Mouse (Mus musculus): ENCODE data around the gene Anxa5.
A peak's percentile ranks its signal among the peaks of the same experiment; 100 is the strongest.

Anxa5 gene

GRCm38 (mm10) chr3:36488899-36489589, 13.3 kb upstream of the Anxa5 start:
- no peak for DNase-seq (ENCODE audit: low read depth, low spot score)

GRCm38 (mm10) chr3:36488367-36488766, 12.7 kb upstream of the Anxa5 start:
- no peak for DNase-seq (ENCODE audit: low read depth, low spot score)

- DNase-seq (ENCODE audit: low read depth, low spot score): no peak
Measured at GRCm38 (mm10) chr3:36486881-36487280, 11.2 kb upstream of the Anxa5 start.

GRCm38 (mm10) chr3:36486176-36486575, 10.5 kb upstream of the Anxa5 start:
- DNase-seq (ENCODE audit: low read depth, low spot score): no peak

- no peak for DNase-seq (ENCODE audit: low read depth, low spot score)
Measured at GRCm38 (mm10) chr3:36484292-36484691, 8.6 kb upstream of the Anxa5 start.

GRCm38 (mm10) chr3:36482940-36483339, 7.2 kb upstream of the Anxa5 start:
- DNase-seq (ENCODE audit: low read depth, low spot score): no peak

GRCm38 (mm10) chr3:36481776-36482193, 6.1 kb upstream of the Anxa5 start:
- DNase-seq (ENCODE audit: low read depth, low spot score): peak; percentile 62

- no peak for DNase-seq (ENCODE audit: low read depth, low spot score)
Measured at GRCm38 (mm10) chr3:36480486-36480885, 4.8 kb upstream of the Anxa5 start.

- DNase-seq (ENCODE audit: low read depth, low spot score): no peak
Measured at GRCm38 (mm10) chr3:36478776-36479175, 3.1 kb upstream of the Anxa5 start.

GRCm38 (mm10) chr3:36476261-36477155, 814 bp upstream of the Anxa5 start:
- DNase-seq (ENCODE audit: low read depth, low spot score): no peak

GRCm38 (mm10) chr3:36474938-36475483, 683 bp downstream of the Anxa5 start:
- peak; percentile 50 for DNase-seq (ENCODE audit: low read depth, low spot score)

- no peak for DNase-seq (ENCODE audit: low read depth, low spot score)
Measured at GRCm38 (mm10) chr3:36474421-36474820, 1.3 kb downstream of the Anxa5 start.

GRCm38 (mm10) chr3:36473222-36473621, 2.5 kb downstream of the Anxa5 start:
- DNase-seq (ENCODE audit: low read depth, low spot score): no peak

- DNase-seq (ENCODE audit: low read depth, low spot score): no peak
Measured at GRCm38 (mm10) chr3:36471856-36472255, 3.8 kb downstream of the Anxa5 start.

- peak; percentile 42 for DNase-seq (ENCODE audit: low read depth, low spot score)
Measured at GRCm38 (mm10) chr3:36468871-36469270, 6.8 kb downstream of the Anxa5 start.

- no peak for DNase-seq (ENCODE audit: low read depth, low spot score)
Measured at GRCm38 (mm10) chr3:36467632-36468031, 8.1 kb downstream of the Anxa5 start.

- DNase-seq (ENCODE audit: low read depth, low spot score): no peak
Measured at GRCm38 (mm10) chr3:36465538-36465937, 10.2 kb downstream of the Anxa5 start.

GRCm38 (mm10) chr3:36462348-36462747, 13.3 kb downstream of the Anxa5 start:
- DNase-seq (ENCODE audit: low read depth, low spot score): no peak

- DNase-seq (ENCODE audit: low read depth, low spot score): no peak
Measured at GRCm38 (mm10) chr3:36461819-36462218, 13.9 kb downstream of the Anxa5 start.

GRCm38 (mm10) chr3:36460717-36461116, 15.0 kb downstream of the Anxa5 start:
- no peak for DNase-seq (ENCODE audit: low read depth, low spot score)

GRCm38 (mm10) chr3:36455566-36455965, 20.1 kb downstream of the Anxa5 start:
- peak; percentile 34 for DNase-seq (ENCODE audit: low read depth, low spot score)

GRCm38 (mm10) chr3:36455124-36455523, 20.6 kb downstream of the Anxa5 start:
- DNase-seq (ENCODE audit: low read depth, low spot score): peak; percentile 40
